Mouse (Mus musculus): ENCODE measurements around the gene Ms4a2.

- TF ChIP-seq CTCF (IDR thresholded peaks at IDR 0.05; ENCODE audit: low read depth, low read length) (no peak), POLR2A (IDR thresholded peaks at IDR 0.05; ENCODE audit: extremely low read depth, insufficient read depth, low read length) (no peak)
Measured at GRCm38 (mm10) chr19:11613084-11613483, 10.4 kb downstream of the Ms4a2 start.

Data from liver, adult 2 months (tissue).